Mouse (Mus musculus): Measurements from ENCODE around the gene Zdhhc19. TPM values are rescaled to one million over a fixed set of nuclear protein-coding genes. Genes with fewer than 3 reads are reported as not detected.
"Not testable (repeated sequence)": the region's sequence is repeated elsewhere in the genome, so short reads cannot be mapped to it uniquely, and the experiment has no call there.

Zdhhc19 gene
- total and polyA plus RNA-seq, 3 experiments = 0.58 to 1.4 TPM; not detected in 1

- TF ChIP-seq ZC3H11A (IDR thresholded peaks at IDR 0.05; ENCODE audit: low read depth, low read length) = no peak
- peak; percentile 71 for TF ChIP-seq MXI1 (IDR thresholded peaks at IDR 0.05; ENCODE audit: low read depth, low read length)
- 0 out of 2 replicates have a peak, but pooled peaks have one; percentile 6 for TF ChIP-seq SMC3 (IDR thresholded peaks at IDR 0.05; ENCODE audit: low read depth, low read length)
- peak; percentile 32 to 67; a peak in 2 of 4 replicates for TF ChIP-seq EP300 (IDR thresholded peaks at IDR 0.05; ENCODE audit: low read depth in 1 of 2, low read length in 2 of 2)
- no peak for TF ChIP-seq NELFE (IDR thresholded peaks at IDR 0.05; ENCODE audit: low read depth, low read length)
- TF ChIP-seq BHLHE40 (IDR thresholded peaks at IDR 0.05; ENCODE audit: borderline replicate concordance, low read depth, low read length) = peak; percentile 54; the same call in 1 of the 2 replicates
- TF ChIP-seq MAX (IDR thresholded peaks at IDR 0.05; ENCODE audit: low read length) = peak; percentile 97
- TF ChIP-seq TCF12 (IDR thresholded peaks at IDR 0.05; ENCODE audit: low read depth, low read length) = peak; percentile 52; the same call in 1 of the 2 replicates
These were observed 8.6 kb upstream of the Zdhhc19 start, which contains the start of gene Slc51a (continued) for GRCm38 (mm10) chr16:32487234-32488111.

- TF ChIP-seq MXI1 (IDR thresholded peaks at IDR 0.05; ENCODE audit: low read depth, low read length) (no peak), MAZ (IDR thresholded peaks at IDR 0.05; ENCODE audit: low read depth, low read length) (no peak), TCF12 (IDR thresholded peaks at IDR 0.05; ENCODE audit: low read depth, low read length) (no peak), MYC (IDR thresholded peaks at IDR 0.05; ENCODE audit: low read depth, low read length) (no peak), ELF1 (IDR thresholded peaks at IDR 0.05; ENCODE audit: low read depth, low read length) (no peak), HCFC1 (IDR thresholded peaks at IDR 0.05; ENCODE audit: low read depth, low read length) (no peak)
These were observed 7.1 kb upstream of the Zdhhc19 start for GRCm38 (mm10) chr16:32488939-32489338.

GRCm38 (mm10) chr16:32494371-32494770 is 1.7 kb upstream of the Zdhhc19 start:
- not testable (repeated sequence) for H3K9ac ChIP-seq (ENCODE audit: control insufficient read depth, low read depth, low read length, poor library complexity, severe bottlenecking); H3K4me3 ChIP-seq (ENCODE audit: control insufficient read depth in 1 of 2, insufficient read depth in 1 of 2, low read depth in 2 of 2, low read length in 2 of 2); H3K4me1 ChIP-seq (ENCODE audit: control insufficient read depth in 1 of 2, insufficient read depth in 2 of 2, low read length in 2 of 2); H3K79me2 ChIP-seq (ENCODE audit: control insufficient read depth, insufficient read depth, low read length, poor library complexity); H3K27ac ChIP-seq (ENCODE audit: control insufficient read depth, low read depth, low read length); H3K27me3 ChIP-seq (ENCODE audit: control insufficient read depth in 1 of 2, insufficient read depth in 2 of 2, low read length in 2 of 2); DNase-seq (ENCODE audit: low read depth, low spot score); H3K36me3 ChIP-seq (ENCODE audit: control insufficient read depth in 1 of 2, insufficient read depth in 2 of 2, low read length in 2 of 2); H3K9me3 ChIP-seq (replicated peaks; ENCODE audit: insufficient read depth, low read length)

More at GRCm38 (mm10) chr16:32488939-32489338, 7.1 kb upstream of the Zdhhc19 start:
- peaks cover 0 to 9% of the 10 kb centered on the region in 2 experiments; a peak in 2 of 4 replicates for H3K36me3 ChIP-seq (ENCODE audit: control insufficient read depth in 1 of 2, insufficient read depth in 2 of 2, low read length in 2 of 2)
- H3K9me3 ChIP-seq (replicated peaks; ENCODE audit: insufficient read depth, low read length) = no peaks in the 10 kb centered on the region
- H3K27ac ChIP-seq (ENCODE audit: control insufficient read depth, low read depth, low read length) = no peak overlapping the region
- H3K9ac ChIP-seq (ENCODE audit: control insufficient read depth, low read depth, low read length, poor library complexity, severe bottlenecking) = no peak overlapping the region
- DNase-seq (ENCODE audit: low read depth, low spot score) = no peak
- H3K4me1 ChIP-seq (ENCODE audit: control insufficient read depth in 1 of 2, insufficient read depth in 2 of 2, low read length in 2 of 2) = peaks cover 2 to 16% of the 10 kb centered on the region in 2 experiments; a peak in 3 of 4 replicates
- no peaks in the 10 kb centered on the region for H3K27me3 ChIP-seq (ENCODE audit: control insufficient read depth in 1 of 2, insufficient read depth in 2 of 2, low read length in 2 of 2)
- H3K79me2 ChIP-seq (ENCODE audit: control insufficient read depth, insufficient read depth, low read length, poor library complexity) = no peaks in the 10 kb centered on the region; the same call in 1 of the 2 replicates
- no peak overlapping the region for H3K4me3 ChIP-seq (ENCODE audit: control insufficient read depth in 1 of 2, insufficient read depth in 1 of 2, low read depth in 2 of 2, low read length in 2 of 2)

All from MEL (cell line).